Mouse (Mus musculus) kidney, adult 11 months (tissue): ENCODE results near the gene Nrxn1.

Experiments
- DNase-seq: peaks from one replicate; pipeline ENCODE4 v3.0.0; 2022

Gene Nrxn1

GRCm38 (mm10) chr17:90807199-90807598 lies 285.7 kb downstream of the Nrxn1 start:
- DNase-seq, result no peak

GRCm38 (mm10) chr17:90798689-90799088 lies 294.2 kb downstream of the Nrxn1 start:
- no peak for DNase-seq

- DNase-seq, result no peak
These were observed 295.1 kb downstream of the Nrxn1 start for GRCm38 (mm10) chr17:90797659-90798288.

GRCm38 (mm10) chr17:90796974-90797373 lies 295.9 kb downstream of the Nrxn1 start:
- DNase-seq, result no peak

GRCm38 (mm10) chr17:90788491-90789127 lies 304.3 kb downstream of the Nrxn1 start:
- no peak for DNase-seq

GRCm38 (mm10) chr17:90788040-90788439 lies 304.8 kb downstream of the Nrxn1 start:
- no peak for DNase-seq

- DNase-seq, result no peak
These were observed 305.6 kb downstream of the Nrxn1 start for GRCm38 (mm10) chr17:90787121-90787788.

GRCm38 (mm10) chr17:90780481-90780880 lies 312.4 kb downstream of the Nrxn1 start:
- no peak for DNase-seq

- DNase-seq, result no peak
These were observed 317.5 kb downstream of the Nrxn1 start for GRCm38 (mm10) chr17:90775397-90775796.

GRCm38 (mm10) chr17:90773233-90773632 lies 319.6 kb downstream of the Nrxn1 start:
- no peak for DNase-seq

GRCm38 (mm10) chr17:90768216-90768615 lies 324.7 kb downstream of the Nrxn1 start:
- DNase-seq, result no peak

GRCm38 (mm10) chr17:90727124-90727523 lies 365.7 kb downstream of the Nrxn1 start:
- no peak for DNase-seq

GRCm38 (mm10) chr17:90704773-90705172 lies 388.1 kb downstream of the Nrxn1 start:
- no peak for DNase-seq

- no peak for DNase-seq
These were observed 390.2 kb downstream of the Nrxn1 start for GRCm38 (mm10) chr17:90702626-90703025.

GRCm38 (mm10) chr17:90696071-90696800 lies 396.6 kb downstream of the Nrxn1 start:
- no peak for DNase-seq

- no peak for DNase-seq
These were observed 397.7 kb downstream of the Nrxn1 start for GRCm38 (mm10) chr17:90695086-90695584.

GRCm38 (mm10) chr17:90684172-90684571 lies 408.7 kb downstream of the Nrxn1 start:
- DNase-seq, result no peak

- DNase-seq, result no peak
These were observed 411.9 kb downstream of the Nrxn1 start for GRCm38 (mm10) chr17:90681019-90681418.

- DNase-seq, result no peak
These were observed 416.2 kb downstream of the Nrxn1 start for GRCm38 (mm10) chr17:90676676-90677075.

GRCm38 (mm10) chr17:90662318-90662717 lies 430.6 kb downstream of the Nrxn1 start:
- DNase-seq, result no peak

GRCm38 (mm10) chr17:90654506-90654905 lies 438.4 kb downstream of the Nrxn1 start:
- DNase-seq, result no peak

- DNase-seq, result no peak
These were observed 439.5 kb downstream of the Nrxn1 start for GRCm38 (mm10) chr17:90653347-90653746.

GRCm38 (mm10) chr17:90650279-90650678 lies 442.6 kb downstream of the Nrxn1 start:
- DNase-seq, result no peak
